Mouse (Mus musculus): ENCODE data around the gene Ikbkg.
"Not testable (repeated sequence)": the region's sequence is repeated elsewhere in the genome, so short reads cannot be mapped to it uniquely, and the experiment has no call there.

Ikbkg gene

DNA sequence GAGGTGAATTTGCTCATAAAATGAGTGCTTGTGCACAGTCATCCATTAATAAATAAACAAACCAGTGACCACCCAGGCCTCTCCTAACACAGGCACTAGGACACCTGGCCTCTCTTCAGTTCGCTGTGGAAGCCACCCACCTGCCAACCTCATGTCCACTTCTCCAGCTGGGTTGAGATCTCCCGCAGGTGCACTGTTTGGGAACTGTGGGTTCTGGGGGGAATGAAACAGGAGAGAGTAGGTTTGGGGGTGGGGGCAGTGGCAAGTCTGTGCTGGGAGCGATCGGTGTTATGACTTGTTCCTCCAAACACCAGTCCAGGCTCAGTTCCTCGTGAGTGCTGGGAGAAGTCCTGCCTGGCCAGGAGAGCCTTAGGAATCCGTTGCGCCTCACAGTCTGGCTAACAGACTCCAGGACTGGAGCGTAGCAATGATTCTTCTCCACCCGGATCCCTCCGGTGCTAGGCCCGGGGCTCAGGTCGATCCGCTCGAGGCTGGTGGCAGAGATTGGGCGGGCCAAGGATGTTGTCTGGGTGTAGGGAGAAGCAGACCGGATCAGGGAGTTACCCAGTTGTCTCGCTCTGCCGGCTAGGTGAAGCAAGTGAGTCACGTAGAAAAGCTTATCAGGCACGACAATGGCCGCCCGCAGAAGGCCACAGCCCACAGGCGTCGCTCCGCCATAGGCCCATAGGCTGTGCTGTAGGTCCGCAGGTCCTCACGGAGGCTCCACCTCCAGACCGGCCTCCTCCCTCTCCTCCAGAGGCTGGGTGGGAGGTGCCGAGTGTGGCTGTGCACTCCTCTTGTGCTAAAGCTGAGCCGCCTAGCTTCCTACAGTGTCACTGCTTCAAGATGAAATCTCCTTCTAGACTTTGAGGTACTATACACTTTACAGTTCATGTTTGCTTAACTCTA, at the start of gene Ikbkg, which contains the start of gene Fam3a:
Gene Ikbkg (plus strand): TSS at position 756 of the 909 bp plus-strand sequence.
Gene Fam3a (minus strand): TSS at position 738 of the 909 bp plus-strand sequence.
- DNase-seq (ENCODE audit: low read depth, low spot score), result peak; percentile 84

DNA sequence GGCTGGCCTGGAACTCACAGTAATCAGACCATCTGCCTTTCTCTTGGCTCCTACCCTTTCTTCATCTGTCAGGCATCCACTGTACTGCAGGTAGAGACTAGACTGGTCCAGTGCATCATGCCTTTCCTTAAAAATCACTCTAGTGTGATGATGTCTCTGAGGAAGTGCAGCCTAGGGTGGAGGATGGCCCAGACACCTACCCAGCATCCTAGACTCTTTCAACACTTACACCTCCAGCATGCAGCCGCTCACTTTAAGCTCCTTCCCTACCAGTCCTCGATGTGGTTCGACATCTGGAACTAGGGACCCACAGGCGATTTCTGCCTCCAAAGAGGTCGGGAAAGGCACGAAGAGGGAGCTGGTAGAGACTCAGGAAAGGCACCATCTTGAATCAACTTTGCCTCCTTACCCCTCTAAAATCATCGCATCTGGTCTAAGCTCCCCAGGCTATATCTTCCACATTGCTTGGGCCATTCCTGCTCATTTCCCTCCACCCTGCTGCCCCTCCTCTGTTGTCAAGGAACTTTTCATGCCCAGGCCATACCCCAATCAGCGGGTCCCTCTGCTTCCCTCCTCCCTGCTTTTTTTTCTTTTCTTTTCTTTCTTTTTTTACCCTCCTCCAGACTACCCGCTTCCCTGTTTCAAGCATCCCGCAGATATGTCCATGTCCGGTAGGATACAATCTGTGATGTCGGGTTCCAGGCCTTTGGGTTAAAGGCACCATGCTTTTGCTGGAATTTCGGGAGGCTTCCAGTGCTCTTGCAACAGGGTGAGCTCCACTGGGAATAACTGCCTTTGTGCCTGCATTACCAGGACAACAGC, 40.2 kb upstream of the Ikbkg start:
- no peak for DNase-seq (ENCODE audit: low read depth, low spot score)

DNA sequence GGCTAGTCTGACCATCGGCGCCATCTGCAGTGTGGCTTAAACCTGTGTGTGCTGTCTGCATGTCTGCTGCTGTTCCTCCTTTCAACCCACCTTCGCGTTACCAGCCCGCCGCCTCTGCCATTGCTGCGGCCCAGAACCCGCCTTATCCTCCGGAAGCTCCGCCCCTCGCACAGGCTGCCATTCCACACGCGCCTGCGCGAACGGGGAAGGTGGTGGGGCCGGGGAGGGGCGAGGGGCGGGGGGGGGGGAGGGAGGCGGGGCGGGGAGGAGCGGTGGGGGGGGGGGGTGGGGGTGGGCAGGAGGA, 39.7 kb upstream of the Ikbkg start, which contains the start of gene Lage3:
Gene Lage3 (minus strand): TSS at position 152 of the 304 bp plus-strand sequence.
- peak; percentile 56 for DNase-seq (ENCODE audit: low read depth, low spot score)

DNA sequence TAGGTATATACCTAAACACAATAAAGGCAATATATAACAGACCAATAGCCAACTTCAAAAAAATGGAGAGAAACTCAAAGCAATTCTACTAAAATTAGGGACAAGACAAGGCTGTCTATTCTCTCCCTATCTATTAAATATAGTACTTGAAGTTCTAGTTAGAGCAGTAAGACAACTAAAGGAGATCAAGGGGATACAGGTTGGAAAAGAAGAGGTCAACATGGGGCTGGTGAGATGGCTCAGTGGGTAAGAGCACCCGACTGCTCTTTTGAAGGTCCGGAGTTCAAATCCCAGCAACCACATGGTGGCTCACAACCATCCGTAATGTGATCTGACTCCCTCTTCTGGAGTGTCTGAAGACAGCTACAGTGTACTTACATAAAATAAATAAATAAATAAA, 36.0 kb upstream of the Ikbkg start:
- not testable (repeated sequence) for DNase-seq (ENCODE audit: low read depth, low spot score)

DNA sequence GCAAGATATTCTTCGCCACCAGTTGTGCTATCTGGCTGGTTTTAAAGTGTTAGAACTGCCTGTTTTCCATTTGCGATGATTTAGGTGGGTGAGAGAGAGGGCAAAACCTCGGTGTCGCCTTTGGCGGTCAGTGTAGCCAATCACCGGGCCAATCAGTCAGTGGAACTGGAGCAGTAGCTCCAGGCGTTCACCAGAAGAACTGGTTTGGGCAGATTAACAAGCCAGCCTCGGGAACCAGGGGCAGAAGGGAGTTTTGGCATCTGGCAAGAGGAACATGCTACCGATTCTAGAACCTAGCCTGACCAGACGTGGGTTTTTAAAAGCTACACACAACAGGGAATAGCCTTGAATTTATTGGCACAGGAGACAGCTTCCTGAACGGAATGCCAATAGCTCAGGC, 33.9 kb upstream of the Ikbkg start:
- DNase-seq (ENCODE audit: low read depth, low spot score), result no peak

DNA sequence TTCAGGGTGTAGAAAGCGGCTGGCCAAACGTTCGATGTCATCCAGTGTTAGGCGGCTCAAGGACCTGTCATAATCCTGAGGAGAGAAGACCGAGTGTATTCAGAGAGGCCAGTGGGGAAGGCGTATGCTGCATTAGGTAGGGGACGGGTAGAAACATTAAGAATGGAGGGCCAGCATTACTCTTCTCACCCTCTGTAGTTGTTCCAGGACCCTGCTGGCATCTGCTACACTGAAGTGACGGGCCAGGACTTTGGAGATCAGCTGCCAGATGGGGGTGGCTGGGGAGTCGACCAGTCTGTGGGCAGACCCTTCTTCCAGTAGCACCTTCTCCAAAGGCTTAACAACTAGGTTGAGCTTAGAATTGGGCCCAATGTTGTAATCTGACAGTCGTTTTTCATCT, 25.6 kb upstream of the Ikbkg start:
- DNase-seq (ENCODE audit: low read depth, low spot score), result no peak

DNA sequence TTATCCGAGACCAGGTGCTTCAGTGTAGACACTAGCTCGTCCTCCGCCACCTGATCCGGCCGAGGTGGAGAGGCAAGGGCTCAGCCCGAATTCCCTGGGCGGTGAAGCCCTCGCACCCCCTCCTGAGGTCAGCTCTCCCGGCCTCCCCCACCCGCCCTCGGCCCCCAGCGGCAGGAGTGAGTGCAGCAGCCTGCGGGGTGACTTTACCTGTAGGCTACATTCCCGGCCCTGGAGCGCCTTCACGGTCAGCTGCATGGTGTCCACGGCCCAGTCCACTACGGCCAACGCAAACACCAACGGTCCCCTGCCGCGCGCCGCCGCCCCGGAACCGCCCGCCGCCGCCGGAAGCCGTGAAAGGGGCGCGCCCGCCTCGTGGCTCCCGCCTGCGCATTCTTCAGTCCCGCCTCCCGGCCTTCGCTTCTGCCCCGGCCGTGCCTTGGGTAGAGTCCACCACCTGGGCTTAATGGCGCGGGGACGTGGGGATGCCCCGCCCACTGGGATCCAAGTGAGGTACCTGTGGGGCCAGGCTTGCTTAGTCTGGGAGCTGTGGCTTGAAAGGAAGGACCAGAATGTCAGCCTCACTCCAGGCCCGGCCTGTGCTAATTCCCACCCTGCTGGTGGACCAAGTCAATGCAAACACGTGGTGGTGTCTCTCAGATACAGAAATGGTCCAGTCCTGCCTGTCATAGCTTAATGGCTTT, 24.7 kb upstream of the Ikbkg start:
- peak; percentile 27 for DNase-seq (ENCODE audit: low read depth, low spot score)

DNA sequence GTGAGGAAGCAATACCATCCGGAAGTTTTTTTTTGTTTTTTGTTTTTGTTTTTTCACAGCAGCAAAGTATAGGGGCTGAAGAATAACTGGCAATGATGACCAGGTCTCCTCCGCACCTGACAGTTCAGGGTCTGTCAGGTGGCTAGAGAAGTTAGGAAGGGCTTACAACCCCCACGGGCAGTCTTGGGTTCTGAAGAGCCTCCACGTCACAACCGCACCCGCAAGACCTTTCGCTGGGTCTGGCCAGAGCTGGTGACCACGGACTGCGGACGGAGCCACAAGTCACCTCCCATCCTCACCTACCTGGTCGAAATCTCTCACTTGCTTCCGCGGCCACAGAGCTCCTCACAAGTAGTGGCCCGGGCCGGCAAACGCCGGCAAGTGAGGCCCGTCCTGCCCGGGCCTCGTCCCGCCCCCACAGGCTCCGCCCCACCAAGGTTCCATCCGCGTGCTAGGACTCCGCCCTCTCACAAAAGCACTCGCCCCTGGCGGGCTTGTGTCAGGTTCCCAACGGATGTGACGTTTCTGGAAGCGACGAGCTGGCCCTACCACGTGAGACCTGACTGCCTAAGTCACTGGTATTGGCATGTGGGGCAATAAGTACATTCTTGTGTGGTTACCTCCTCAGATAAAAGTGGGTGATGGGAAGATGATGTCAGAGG, 20.1 kb upstream of the Ikbkg start, which contains the start of the genes Ubl4a and Slc10a3:
Gene Ubl4a (minus strand): TSS at position 331 of the 662 bp plus-strand sequence.
Gene Slc10a3 (minus strand): TSS at position 462 of the 662 bp plus-strand sequence.
- DNase-seq (ENCODE audit: low read depth, low spot score), result peak; percentile 91

DNA sequence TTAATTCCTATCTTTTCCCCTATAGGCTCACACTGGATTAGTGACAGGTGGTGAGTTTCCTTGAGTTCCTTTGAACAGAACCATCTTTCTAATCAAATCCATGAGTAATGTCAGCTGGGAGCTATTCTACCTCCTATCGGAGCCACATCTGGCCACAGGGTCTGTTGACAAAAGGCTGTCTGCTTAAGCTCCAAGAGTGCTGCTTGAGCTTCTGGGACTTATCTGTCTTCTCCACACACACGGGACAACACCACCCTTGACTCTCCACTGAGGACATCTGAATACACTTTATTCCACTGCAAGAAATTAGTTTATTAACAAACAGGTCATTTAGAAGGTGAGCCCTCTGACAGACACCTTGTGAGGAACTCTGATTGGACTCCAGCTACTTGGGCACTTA, 8.6 kb upstream of the Ikbkg start:
- no peak for DNase-seq (ENCODE audit: low read depth, low spot score)

DNA sequence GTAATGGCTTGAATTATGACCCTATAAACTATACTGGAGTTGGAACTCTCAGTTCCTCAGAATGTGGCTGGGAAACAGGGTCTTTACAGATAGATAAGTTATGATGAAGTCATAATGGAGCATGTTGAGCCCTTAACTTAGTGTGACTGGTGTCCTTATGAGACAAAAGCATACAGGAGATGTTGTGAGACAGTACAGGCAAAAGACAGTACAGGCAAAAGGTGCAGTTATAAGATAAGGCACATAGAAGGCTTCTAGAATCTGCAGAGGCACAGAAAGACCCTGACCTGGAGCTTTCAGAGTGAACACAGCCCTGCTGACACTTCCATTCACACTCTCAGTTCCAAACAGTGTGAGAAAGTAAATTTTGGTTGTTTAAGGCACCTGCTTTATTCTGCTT, 4.9 kb upstream of the Ikbkg start:
- no peak for DNase-seq (ENCODE audit: low read depth, low spot score)

DNA sequence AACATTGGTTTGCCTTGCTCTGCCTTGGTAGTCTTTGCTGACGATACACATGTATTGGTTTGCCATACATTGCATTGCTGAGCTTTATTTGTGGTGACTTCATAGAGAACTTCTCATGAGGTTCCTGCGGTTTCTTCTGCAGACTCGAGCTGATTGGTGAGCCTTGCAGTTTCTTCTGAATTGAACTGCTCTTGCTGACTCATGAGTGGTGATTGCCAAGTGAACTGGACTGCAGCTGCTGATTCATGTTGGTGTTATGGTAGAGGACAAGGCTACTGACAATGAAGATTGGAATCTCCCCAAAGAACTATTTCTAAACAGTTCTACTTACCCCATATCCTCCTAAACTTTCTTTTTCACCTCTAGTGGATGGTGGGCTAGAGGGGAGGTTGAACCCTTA, 7.0 kb downstream of the Ikbkg start:
- no peak for DNase-seq (ENCODE audit: low read depth, low spot score)

DNA sequence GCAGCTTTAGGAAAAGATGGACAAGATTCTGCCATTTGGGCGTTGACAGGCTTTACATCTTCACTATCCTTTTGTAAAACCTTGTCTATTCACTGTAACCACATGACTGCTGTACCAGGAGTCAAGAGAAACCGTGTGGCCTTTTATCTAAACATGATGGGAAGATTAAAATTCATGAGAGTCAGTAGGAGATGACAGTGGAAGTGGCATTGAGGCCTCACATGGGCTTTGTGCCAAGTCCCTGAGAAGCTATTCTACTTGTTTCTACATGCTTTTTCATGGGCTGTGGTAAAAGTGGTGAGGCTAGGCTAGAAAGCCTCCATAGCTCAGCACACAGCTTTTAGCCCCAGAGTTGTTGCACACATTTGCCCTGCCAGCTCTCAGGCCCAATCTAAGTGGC, 15.2 kb downstream of the Ikbkg start:
- DNase-seq (ENCODE audit: low read depth, low spot score), result no peak

DNA sequence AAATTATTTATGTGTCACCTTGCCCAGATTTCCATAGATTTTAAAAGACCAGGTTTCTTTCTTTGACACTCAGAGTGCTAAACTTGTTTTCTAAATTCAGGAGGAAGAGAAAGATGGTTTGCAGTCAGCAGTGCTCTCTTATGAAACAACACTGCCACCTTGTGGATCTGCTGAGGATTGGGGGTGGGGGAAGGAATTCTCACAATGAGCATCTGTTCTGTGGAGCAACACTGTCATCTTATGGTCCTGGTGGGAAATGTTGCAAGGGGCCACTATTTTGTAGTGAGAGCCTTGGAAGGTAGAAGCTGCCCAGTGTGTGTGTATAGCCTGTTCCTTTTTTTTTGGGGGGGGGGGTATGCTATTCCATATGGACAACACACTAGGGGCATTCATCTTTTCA, 20.3 kb downstream of the Ikbkg start:
- DNase-seq (ENCODE audit: low read depth, low spot score), result peak; percentile 66

DNA sequence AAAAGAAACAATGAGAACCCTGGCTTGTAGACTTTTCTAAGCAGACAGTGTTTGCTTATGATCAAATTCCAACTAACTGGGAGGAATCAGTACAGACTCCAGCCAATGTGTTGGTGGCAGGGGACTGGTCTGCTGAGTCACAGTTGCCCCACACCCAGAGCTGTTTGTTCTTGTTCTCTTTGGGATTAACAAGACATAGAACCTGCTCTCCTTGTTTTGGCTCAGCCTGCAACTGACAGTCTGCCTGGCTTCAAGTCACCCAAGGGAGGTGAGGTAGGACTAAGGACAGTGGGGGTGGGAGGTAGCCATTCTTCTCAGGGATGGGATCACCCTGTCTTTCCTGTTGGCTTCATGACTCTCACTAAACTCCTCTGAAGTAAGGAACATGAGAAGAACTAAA, 31.4 kb downstream of the Ikbkg start:
- DNase-seq (ENCODE audit: low read depth, low spot score), result no peak

DNA sequence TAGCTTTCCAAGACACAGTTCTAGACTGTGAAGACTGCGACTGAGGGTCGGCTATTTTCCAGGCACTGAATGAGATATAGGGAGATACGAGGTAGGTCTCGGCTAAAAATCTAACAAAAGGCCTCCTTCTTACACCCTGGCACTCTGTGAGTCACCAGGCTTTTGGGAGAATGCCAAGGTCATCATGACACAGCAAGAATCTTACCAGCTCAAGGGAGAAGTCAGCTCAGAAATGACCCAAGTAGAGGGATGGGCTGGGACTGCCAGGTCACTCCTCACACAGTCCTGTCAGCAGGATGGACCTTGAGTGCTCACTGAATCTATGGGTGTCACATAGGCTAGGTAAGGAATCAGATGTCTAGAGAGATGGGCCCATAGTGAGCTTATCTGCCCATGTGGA, 32.1 kb downstream of the Ikbkg start:
- DNase-seq (ENCODE audit: low read depth, low spot score), result peak; percentile 53

DNA sequence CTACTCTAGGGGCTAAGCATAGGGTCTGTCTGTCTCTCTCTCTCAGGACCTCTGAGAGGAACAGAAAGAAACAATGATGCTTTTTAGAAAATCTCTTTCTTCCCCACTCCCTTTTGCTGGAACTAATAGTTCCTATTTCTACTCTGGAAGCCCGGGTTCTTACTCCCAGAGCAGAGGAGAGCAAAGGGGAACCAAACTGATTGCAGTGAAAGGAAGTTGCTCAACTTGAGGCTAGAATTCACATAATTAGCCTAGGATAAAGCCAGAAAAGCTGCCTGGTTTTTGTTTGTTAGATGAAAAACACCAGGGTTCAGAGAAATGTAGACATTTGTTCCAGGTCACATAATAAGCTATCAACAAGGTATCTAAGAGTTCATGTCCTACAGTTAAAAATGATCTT, 33.2 kb downstream of the Ikbkg start:
- DNase-seq (ENCODE audit: low read depth, low spot score), result no peak

DNA sequence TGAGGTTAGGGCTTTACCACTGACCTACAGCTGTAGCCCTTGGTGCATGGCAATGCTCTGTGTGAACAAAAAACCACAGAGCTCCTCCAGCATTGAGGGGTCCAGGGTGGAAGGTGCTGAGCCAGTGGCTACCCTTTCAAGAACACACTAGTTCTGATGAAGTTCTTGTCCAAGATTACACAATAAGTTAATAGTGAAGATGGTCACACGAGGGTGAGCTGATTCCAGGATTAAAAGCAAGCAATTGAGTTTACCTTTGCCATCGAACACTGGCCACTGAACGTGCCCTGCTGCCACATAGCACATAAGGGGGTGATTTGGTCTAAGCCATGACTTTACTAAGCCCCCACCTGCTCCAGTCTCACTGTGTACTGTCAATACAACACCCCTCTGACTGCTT, 34.0 kb downstream of the Ikbkg start:
- DNase-seq (ENCODE audit: low read depth, low spot score), result no peak

DNA sequence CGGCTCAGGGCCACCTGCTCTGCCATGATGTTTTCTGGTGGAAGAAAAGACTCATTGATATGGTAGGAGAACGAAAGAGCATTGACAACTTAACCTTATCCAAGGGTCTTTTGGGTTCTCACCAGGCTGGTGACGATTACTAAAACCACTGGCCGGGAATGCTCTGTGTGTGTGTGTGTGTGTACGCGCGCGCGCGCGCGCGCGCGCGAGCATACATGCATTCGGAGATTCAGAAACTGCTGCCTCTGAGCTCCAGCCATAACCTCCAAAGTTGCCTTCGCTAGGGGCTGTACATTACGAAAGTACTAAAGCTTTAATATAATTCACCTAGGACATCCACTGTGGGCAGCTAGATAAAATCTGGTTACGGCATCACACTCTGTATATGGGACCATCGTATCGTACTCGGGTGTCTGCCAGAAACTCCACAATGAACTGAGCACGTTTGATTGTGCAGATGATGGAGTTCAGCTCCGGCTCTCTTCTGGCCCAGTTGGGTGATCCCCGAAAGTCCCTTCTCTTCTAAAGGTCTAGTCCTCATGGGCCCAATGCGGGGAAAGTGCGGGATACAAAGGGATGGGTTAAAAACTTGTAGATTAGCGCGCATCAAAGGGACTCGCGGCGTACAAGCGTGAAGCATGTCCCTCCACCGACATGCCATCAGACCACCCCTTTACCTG, 35.2 kb downstream of the Ikbkg start:
- no peak for DNase-seq (ENCODE audit: low read depth, low spot score)

DNA sequence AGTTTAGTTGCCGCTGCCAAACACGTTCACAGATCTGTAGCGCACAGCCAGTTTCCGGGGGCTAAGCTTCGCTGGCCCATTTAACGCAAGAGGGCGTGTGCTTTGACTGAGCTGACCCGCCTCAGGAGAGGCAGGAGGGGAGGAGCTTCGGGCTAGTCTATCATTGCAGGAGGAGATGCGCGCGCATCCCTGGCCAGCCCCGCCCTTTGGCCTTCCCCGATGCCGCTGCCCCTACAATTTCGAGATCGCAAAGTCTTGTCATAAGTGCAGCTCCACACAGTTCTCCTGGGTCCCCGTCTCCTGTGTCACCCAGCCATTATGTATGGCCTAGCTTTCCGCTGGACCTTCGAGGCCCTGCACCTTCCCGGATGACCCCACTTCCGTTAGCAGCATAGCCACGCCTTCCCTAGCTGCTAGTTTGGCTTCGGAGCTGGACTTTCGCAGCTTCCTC, 35.8 kb downstream of the Ikbkg start, which contains the start of gene G6pdx:
Gene G6pdx (minus strand): TSS at position 369 of the 451 bp plus-strand sequence.
- peak; percentile 86 for DNase-seq (ENCODE audit: low read depth, low spot score)

DNA sequence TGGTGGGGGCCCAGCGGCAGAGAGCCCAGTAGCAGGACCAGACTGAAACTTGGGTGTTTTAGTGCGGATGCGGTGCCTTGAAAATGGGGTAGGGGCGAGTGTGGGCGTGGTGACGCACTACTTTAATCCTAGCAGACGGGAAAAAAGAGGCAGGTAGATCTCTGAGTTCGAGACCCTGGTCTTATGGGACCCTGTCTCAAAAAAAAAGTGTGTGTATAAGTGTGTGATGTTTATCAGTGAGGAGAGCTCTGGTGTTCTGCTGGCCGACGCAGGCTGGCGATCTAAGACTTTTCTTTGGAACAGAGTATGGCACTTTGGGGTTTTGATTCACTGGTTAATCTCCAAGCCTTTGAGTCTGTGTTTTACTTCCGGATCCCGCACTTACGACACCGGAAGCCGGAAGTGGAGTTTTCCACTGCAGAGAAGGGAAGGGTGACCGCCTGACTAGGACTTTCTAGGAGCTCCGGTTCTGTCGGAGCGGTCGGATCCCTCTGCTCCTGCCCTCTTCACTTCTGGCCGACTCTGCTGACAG, 36.3 kb downstream of the Ikbkg start:
- DNase-seq (ENCODE audit: low read depth, low spot score), result peak; percentile 64

All from skeletal muscle tissue, adult 2 months (tissue).